23 mouse cellular contexts compared by ENCODE assay signal in genomic region chr1:143558235-143558634, GRCm38 (mm10).
DNase-seq lines count a peak whose midpoint lies in the region; ATAC-seq lines count a peak whose summit lies in the region.
"Had no signal": no experiment of that assay in that cellular context is flagged by ENCODE, and none has a peak within 500 bp of the region (broad histone marks: within the 10 kb centered on the region; RNA-seq: fewer than 3 reads in every experiment).

No protein-coding gene starts in this region.

- WGBS in forebrain, embryonic 12.5 days = 91% methylated on average over 1 of the region's 1 CpGs

- ATAC-seq in megakaryocyte progenitor cell, adult 5-6 weeks (replicated peaks; ENCODE audit: poor library complexity) = peak; percentile 50; the same call in 1 of the 2 replicates
- ATAC-seq in forebrain, embryonic 12.5 days (ENCODE audit: low FRiP score) = no peak
- ATAC-seq: forebrain, embryonic 13.5 days; inflammation-experienced regulatory T-cells, adult 6 months; lung, postnatal 0 days; midbrain, embryonic 13.5 days had no signal

- H3K4me2 ChIP-seq in forebrain, embryonic 12.5 days = no peak overlapping the region
- H3K4me2 ChIP-seq: forebrain, embryonic 13.5 days; heart, embryonic 11.5 days; hindbrain, embryonic 12.5 days; midbrain, embryonic 13.5 days had no signal

- H3K36me3 ChIP-seq in forebrain, embryonic 12.5 days (replicated peaks) = no peaks in the 10 kb centered on the region
- H3K36me3 ChIP-seq: G1E; hindbrain, embryonic 12.5 days; midbrain, embryonic 13.5 days had no signal

- no peak overlapping the region for H3K4me3 ChIP-seq in forebrain, embryonic 12.5 days (replicated peaks)
- H3K4me3 ChIP-seq: forebrain, embryonic 13.5 days; hindbrain, embryonic 12.5 days; midbrain, embryonic 13.5 days; myocyte had no signal

- no peaks in the 10 kb centered on the region for H3K27me3 ChIP-seq in forebrain, embryonic 12.5 days
- H3K27me3 ChIP-seq: forebrain, embryonic 13.5 days; hindbrain, embryonic 12.5 days; midbrain, embryonic 13.5 days had no signal

- intact Hi-C loops in left cerebral cortex, postnatal 4 days (cut with DNase I) = no loop called here

- no peak overlapping the region for H3K9ac ChIP-seq in forebrain, embryonic 12.5 days
- H3K9ac ChIP-seq: forebrain, embryonic 13.5 days; hindbrain, embryonic 12.5 days; midbrain, embryonic 13.5 days had no signal

- H3K4me1 ChIP-seq in forebrain, embryonic 12.5 days = no peaks in the 10 kb centered on the region
- H3K4me1 ChIP-seq: forebrain, embryonic 13.5 days; hindbrain, embryonic 12.5 days; midbrain, embryonic 13.5 days had no signal

- DNase-seq in left cerebral cortex, postnatal 4 days = peak; percentile 39
- no peak for DNase-seq in left cerebral cortex, adult 11 months (ENCODE audit: low spot score)
- DNase-seq in cerebellum, adult 11-12 months = peak; percentile 38
- DNase-seq in cerebellum, postnatal 14 days = peak; percentile 81 to 90
- no peak for DNase-seq in urinary bladder, adult 18-20 months (ENCODE audit: low spot score in 2 of 2)
- DNase-seq in c-Kit-positive CD71-positive TER-119-positive erythroid progenitor cells, embryonic 14.5 days (ENCODE audit: low spot score) = no peak
- DNase-seq: gastrocnemius, postnatal 14 days; heart, postnatal 10 days; kidney, adult 2 months; kidney, postnatal 36 days; spleen, adult 18-20 months; thymus, adult 18-20 months; thymus, postnatal 4 days had no signal

- H3K27ac ChIP-seq in forebrain, embryonic 12.5 days = no peak overlapping the region
- H3K27ac ChIP-seq: forebrain, embryonic 13.5 days; hindbrain, embryonic 12.5 days; midbrain, embryonic 13.5 days had no signal

- H3K9me3 ChIP-seq in forebrain, embryonic 12.5 days = no peaks in the 10 kb centered on the region
- H3K9me3 ChIP-seq: forebrain, embryonic 13.5 days; G1E; hindbrain, embryonic 12.5 days; midbrain, embryonic 13.5 days had no signal

Comparison
In these comparisons a context has a peak if more than half of its experiments do, and no peak if none do; other contexts are left out.
1. DNase-seq: peak in left cerebral cortex, postnatal 4 days (single experiment), cerebellum, adult 11-12 months (single experiment) and cerebellum, postnatal 14 days (2 of 2); none in left cerebral cortex, adult 11 months (single experiment), urinary bladder, adult 18-20 months (0 of 2) and c-Kit-positive CD71-positive TER-119-positive erythroid progenitor cells, embryonic 14.5 days (single experiment).